Mouse (Mus musculus) heart, adult 18-20 months (tissue): Measurements from ENCODE around the gene Dph3. TPM values are rescaled to one million over a fixed set of nuclear protein-coding genes. Genes with fewer than 3 reads are reported as not detected.
"Not testable (repeated sequence)": the region's sequence is repeated elsewhere in the genome, so short reads cannot be mapped to it uniquely, and the experiment has no call there.

Source experiments
- DNase-seq, 2 experiments: peaks; one replicate each; pipeline ENCODE4 v3.0.0; 2021 to 2022; ENCODE audit warnings: mixed read lengths in 1 of 2
- long read RNA-seq, 2 experiments: library from polyadenylated mRNA; stranded (forward); transcript quantifications; one replicate each; pipeline ENCODE4 v2.0.0; 2021
- total RNA-seq, 2 experiments: library from RNA; stranded (reverse); gene quantifications; 2 replicates each; pipeline ENCODE4 v1.2.3; 2021

Dph3 gene
- 10 to 100 TPM; 89.0 to 90.5 TPM for total RNA-seq
- long read RNA-seq, experiment 1, transcript Dph3-202 (3 exons, 2,953 nt): major isoform, 52 of 62 reads
- long read RNA-seq, experiment 1, partial matches to known transcripts: 0 of 62 reads
- long read RNA-seq, experiment 1, other reads (novel, unspliced or antisense): 4 of 62 reads
- long read RNA-seq, experiment 2, transcript Dph3-202 (3 exons, 2,953 nt): major isoform, 38 of 52 reads
- long read RNA-seq, experiment 2, partial matches to known transcripts: 0 of 52 reads
- long read RNA-seq, experiment 2, other reads (novel, unspliced or antisense): 9 of 52 reads

DNA sequence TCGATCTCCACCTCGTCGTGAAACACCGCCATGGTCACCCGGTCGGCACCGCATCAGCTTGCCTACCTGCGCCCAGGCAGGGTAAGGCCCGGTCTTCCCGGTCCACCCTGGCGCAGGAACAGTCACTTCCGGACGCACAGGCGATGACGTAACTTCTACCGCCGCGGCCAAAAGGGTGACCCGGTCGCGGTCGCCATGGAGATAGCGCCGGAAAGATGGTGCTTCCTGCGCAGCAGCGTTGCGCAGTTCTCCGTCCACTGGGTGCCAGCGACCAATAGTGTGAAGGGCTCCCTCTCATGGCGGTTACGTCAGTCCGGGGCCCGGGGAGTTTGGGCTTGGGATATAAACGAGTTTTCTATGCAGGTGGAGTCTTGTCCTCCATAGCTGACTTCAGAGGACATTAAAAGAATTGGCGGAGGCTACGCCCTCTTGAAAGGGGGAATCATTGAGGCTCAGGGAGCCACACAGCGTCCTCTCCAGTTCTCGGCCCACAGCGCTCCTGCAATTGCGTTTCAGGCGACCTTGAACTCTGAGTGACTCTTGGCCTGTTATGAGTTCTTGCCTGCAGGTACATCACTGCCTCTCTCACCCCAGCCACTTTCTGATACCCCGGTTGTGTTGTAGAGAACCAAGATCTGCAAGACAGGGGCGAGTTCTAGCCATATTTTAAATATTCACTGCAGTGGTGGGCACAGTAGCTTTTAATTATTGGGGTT, at the start of gene Dph3:
Dph3 (minus strand) TSS at position 244 of the 716 bp plus-strand sequence.
- DNase-seq: peak; percentile 99

DNA sequence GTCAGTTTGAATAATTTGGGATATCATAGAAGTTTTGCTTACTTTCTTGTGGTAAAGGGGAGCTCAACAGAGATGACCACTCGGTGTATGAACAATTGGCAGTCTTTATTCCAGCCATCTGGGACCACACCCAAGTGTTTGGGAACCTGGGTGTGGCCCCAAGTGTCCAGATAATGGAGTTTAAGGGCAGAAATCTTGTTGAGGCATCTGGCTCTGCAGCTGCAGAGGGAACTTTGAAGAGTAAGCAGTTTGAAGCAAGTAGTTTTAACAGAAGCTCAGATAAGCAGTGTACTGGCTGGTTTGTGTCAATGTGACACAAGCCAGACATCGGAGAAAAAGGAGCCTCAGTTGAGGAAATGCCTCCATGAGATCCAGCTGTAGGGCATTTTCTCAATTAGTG, 48.8 kb upstream of the Dph3 start:
- DNase-seq: peak; percentile 15 to 25

DNA sequence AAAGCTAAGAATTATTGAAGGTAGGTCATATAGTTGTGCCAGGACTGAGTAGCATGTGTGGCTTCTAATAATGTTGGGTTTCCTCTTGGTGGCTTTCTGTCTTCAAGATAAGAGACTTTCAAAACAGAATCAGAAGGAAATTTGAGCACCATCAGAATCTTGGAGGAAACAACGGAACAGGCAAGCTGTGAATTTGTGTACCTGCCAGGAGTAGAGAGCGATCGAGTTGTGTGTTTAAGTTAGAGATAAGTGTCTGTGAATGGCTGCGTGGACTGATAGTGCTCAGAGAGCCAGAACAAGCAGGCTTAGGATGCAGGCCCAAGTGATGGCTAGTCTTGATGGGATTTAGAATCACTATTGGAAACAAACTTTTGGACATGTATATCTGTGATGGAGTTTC, 46.3 kb upstream of the Dph3 start:
- DNase-seq: no peak

DNA sequence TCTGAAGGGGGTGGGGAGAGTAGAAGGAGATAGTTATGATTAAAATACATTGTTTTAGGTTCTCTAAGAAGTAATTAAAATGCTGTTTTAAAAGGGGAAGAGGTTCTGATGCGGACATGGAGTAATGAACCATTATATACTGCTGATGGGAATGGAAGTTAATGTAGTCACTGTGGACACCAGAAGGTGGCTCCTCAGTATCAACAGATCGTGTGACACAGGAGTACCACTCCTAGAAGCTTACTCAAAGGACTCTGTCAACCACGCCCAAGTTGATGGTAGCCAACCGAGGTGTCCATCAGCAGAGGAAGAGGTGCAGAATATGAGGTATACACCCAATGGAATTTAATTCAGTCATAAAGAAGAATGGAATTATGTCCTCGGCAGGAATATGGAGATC, 42.9 kb upstream of the Dph3 start:
- no peak for DNase-seq

DNA sequence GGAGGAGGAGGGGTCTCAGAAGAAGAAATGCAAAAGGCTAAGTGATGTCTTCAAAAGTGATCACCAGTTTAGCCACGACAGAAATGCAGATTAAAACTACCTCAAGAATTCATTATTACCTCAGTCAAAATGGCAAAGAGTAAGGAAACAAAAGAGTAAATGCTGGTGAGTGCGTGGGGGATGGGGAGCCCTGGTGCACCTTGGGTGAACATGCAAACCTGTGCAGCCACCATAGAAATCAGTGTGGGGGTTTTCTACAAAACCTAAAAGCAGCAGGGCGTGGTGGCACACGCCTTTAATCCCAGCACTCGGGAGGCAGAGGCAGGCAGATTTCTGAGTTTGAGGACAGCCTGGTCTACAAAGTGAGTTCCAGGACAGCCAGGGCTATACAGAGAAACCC, 39.7 kb upstream of the Dph3 start:
- not testable (repeated sequence) for DNase-seq

DNA sequence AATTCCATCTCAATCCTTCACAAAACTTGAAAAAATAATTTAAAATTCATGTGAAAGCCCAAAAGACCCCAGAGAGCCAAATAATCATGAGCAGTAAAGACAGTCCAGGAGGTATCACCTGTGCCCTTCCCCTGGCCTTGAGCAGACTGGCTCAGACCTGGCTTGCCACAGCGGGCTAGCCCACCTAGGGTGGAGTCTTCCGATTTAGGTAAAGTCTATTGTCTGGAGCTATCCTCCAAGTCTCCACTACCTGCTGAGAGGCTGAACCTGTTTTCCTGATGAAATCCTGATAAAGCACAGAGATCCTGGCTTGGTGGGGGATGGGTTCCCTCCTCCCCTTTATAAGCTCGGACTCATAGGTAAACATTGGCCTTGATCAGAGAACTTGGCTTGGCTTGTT, 38.7 kb upstream of the Dph3 start:
- no peak for DNase-seq

DNA sequence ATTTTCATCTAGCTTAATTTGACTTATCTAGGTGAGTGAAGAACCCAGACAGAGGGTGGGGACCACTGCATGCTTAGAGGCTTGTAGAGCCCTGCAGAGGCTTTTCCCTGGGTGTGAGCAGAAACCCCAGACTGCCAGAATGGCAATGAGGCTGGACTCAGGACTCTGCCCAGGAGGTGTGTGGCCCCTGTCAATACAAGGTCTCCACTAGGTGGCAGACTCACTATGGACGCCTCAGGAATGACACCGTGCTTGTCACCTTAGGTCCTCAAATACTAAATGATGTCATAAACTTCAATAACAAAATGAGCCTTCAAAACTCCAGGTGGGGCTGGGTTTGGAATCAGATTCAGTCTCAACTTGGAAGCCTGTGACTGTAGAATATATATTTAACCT, 36.4 kb upstream of the Dph3 start:
- peak in 1 of 2 experiments; percentile 36 for DNase-seq

DNA sequence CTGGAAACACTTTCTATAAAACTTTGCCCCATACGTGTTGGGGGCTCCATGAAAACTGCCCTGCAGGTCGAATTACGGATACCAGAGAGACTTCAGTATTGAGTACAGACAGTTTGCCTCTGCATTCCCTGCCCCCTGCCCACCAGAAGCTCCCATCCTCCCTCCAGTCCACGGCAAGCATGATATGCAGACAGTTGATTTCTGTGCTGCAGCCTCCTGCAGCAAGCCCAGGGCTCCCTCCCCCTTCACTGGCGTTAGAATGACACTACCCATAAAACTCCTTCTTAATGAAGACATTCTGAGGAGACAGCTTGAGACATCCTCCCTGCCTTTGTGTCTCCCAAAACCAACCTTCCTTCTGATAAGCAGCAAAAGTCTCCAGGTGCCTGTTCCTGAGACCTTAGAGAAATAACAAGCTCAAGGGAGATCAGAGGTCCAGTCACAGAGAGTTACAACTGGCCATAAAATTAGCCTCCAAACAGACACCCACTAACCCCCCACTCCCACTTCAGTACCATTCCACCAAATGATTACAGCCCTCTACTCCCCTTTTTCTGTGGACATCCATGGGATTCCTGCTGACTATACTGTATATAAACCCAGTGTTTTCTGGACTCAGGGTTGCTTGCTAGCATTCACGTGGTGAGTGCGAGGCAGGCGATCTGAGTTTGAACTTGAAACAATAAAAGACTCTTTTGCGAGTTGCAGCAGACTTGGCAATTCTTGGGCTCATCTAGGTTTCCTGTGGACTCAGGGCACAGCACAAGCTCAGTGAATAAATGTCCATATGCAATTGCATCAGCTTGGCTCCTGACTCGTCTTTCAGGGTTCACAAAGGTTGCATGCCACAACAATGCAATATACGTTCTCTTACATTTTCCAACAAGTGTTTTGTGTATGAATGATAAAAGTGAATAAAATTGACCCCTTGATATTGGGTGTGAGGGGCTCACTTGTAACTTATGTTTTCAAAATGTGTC, 35.7 kb upstream of the Dph3 start:
- DNase-seq: no peak

DNA sequence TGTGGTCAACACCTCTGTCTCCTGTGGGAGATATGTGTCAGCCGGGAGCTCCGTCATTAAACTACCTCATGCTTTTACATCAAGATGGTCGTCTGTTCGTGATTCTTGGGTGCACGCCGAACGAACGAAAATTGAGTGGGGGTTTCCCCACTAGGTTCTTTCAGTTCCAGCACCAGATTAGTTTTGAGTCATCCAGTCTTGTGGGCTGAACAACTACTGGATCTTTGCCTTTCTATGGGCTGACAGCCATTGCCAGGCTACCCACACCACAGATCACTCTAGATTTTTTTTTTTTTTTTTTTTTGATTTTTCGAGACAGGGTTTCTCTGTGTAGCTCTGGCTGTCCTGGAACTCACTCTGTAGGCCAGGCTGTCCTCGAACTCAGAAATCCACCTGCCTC, 26.6 kb upstream of the Dph3 start:
- DNase-seq: not testable (repeated sequence)

DNA sequence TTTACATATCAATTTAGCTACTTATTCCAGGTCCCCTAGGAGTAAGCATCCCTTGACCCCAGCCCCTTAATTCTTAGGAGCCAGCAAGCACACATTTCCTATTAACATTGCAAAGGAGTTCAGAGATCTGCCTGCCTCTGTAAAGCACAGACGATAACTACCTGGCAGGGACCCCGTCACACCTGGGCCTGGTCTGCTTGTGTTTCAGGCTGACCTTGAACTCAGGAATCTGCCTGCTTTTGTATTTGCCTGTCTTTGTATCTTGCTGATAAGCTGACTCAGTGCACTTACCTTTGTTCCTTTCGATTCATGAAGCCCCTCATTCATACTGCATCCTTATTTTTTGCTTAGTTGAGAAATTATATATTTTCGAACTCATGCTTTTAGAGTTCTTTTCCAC, 21.4 kb upstream of the Dph3 start:
- no peak for DNase-seq

DNA sequence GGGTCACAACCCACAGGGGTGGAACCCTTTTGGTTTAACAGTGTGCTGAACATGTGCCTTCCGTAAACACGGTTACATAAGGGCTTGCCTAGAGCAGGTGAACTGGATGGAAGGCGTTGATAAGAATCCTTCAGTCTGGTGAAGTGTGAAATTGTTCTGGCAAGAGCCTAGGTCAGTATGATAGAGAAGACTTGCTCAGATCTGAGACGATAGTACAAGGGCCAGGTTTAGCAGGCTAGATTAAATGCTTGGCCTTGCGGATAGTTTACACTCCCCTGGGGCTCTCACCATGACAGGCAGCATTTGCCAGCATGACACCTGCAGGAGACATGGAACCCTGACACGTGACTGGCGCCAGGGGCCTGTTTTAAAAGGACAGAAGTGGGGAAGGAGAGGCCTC, 20.1 kb upstream of the Dph3 start:
- DNase-seq: no peak

DNA sequence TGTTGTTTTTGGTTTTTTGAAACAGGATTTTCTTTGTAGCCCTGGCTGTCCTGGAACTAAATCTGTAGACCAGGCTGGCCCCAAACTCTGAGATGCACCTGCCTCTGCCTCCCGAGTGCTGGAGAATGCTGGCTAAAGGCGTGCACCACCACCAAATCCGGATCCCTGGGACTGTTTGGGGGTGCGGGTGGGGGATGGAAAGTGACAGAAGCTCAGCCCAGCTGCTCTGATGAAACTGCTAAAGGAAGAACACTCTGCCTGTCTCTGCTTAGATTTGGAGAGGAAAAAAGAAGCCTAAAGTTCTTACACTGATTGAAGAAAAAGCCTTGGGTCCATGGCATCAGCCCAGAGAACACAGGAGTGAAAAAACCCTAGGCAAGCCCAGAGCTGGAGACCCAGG, 18.0 kb upstream of the Dph3 start:
- no peak for DNase-seq

DNA sequence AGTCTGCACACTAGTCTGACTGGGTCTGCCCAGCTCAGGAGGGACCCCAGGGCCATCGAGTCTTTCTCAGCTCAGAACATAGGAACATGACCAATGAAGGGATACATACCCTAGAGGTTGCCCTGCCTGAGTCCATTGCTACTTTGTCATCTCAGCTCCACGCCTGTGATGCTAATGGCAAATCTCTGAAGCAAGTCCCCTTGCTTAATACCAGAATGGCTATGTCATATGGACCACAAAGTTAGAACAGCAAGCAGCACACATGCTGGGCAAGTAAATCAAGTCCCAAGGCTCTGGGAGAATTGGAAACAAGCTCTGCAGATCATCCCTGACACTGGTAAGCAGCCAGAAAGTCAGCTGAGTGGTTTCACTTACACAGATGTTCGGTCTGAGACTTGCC, 13.4 kb upstream of the Dph3 start:
- DNase-seq: no peak

DNA sequence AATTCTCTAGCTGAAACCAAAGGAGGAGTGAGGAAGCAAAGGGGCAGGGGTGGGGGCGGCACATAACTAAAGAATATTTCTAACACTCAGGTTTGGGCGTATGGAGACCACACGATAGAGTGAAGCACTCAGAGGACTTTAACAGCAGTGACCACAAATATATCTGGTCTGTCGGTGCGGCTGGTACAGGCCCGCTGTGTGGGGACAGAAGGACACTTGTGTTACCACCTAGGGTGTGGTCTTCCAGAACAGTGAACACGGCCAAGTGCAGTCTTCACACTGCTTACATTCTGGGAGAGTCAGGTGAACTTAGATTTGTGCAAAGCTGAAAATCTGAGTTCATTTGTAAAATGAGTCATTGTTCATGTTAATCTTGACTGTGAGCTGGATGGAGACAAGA, 12.2 kb upstream of the Dph3 start:
- DNase-seq: no peak

DNA sequence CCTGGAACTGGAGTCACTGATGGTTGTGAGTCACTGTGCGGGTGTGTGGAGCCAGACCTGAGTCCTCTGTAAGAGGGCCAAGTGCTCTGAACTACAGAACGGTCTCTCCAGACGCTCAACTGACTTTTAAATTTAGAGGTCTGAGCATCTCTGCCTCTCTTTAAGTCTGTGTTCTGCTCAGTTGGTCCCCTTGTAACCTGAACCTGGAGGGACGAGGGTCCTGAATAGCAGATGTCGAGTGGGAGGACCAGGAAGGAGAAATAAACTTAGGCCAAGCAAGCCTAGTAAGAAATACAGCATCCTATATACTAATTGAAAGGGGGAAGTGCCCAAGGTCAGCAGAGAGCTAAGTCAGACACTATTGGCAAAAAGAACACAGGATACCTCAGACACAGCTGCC, 11.2 kb upstream of the Dph3 start:
- no peak for DNase-seq

DNA sequence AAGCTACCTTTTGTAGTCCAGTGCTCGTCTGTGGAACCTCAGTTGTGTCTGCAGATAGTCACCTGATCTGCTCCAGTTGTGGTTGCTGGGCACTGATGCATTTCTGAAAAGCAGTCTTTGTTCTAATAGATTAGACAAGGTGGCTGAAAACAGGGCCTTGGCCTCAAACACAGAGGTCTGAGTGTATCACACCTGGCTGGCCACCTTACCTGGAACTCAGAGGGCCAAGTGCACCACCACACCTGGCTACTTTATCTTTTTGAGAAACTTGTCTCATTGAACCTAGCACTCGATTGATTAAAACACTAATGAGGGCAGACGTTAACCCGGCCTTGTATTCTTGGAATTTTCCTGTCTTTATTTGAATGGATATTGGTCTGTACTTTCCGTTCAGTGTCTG, 10.1 kb upstream of the Dph3 start:
- no peak for DNase-seq

DNA sequence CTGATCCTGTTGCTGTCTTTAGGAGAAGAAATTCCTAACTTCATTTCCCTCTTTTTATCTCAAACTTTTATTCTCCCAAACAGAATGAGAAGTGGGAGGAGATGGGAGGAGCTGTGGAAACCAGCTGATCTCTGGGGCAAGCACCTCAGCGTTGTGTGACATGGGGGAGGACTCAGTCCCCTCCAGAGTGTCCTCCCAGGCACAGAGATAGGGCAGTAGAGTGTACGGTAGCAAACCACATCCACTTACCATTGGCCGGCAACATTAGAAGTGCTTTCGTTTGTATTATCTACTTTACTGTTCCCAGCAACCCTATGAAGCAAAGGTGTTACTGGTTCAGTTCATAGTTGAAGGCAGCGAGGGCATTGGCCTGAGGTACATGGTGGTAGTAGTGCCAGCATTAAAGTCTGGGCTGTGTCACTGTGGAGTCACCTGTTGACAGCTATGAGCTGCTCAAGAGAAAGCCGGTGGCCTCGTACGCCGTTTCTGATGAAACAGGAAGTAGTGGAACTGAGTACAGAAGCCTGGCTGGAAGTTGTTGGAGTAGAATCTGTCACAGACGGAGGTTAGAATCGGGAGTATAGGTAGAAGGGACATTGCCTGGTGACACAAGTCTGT, 8.1 kb upstream of the Dph3 start:
- DNase-seq: peak; percentile 31 to 40

DNA sequence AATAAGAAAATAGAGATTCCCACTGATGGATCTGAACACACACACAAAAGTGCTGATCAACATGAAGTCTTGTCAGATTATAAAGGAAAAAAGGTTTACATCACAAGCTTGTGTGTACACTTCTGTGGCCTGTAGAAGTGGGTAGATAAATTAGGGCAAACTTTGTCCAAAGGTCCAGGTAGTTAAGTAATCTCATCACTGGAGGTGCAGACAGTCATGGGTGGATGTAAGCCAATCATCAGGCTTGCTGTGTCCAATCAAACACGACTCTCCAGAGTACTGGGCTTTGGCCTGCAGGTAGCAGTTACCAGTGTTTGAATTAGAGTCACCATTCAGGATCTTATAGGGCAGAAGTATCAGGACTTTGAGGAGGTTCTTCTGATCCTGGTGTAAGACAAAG, 7.5 kb upstream of the Dph3 start:
- DNase-seq: no peak

DNA sequence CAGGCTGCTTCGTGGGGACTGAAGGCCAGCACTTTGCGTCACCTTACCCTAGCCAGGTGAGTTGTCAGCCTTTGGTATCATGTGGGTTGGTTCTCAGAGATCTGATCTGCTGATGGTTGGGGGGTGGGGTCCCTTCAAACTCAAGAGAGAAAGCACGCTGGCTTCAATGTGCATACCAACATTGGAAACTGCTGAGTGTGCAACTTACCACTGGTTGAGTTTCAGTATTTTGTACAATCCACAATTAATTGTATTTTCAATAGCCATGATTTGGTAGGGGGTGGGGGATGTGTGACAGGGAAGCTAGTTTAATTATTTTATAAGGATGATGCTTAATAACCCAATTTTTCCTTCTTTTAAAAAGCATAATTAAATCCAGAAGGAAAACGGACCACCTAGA, 6.2 kb upstream of the Dph3 start:
- DNase-seq: no peak

DNA sequence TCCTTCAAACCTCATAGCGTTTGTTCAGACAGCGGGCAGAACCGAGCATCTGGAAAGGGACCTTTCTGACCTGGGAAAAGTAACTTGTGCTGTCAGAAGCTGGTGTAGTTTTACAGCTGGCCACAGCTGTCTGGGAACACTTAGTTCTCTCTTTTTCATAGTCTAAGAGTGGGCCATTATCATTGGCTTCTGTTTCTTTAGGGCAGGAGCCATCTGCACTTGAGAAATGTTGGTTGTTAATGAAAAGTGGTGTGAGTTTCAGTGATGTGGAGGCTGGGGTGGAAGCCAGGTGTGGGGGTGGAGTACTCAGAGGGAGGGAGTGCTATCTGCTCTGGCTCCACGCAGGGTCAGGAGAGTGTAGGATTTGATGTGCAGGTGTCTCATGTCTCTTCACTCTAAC, 5.6 kb upstream of the Dph3 start:
- DNase-seq: peak; percentile 44 to 56

DNA sequence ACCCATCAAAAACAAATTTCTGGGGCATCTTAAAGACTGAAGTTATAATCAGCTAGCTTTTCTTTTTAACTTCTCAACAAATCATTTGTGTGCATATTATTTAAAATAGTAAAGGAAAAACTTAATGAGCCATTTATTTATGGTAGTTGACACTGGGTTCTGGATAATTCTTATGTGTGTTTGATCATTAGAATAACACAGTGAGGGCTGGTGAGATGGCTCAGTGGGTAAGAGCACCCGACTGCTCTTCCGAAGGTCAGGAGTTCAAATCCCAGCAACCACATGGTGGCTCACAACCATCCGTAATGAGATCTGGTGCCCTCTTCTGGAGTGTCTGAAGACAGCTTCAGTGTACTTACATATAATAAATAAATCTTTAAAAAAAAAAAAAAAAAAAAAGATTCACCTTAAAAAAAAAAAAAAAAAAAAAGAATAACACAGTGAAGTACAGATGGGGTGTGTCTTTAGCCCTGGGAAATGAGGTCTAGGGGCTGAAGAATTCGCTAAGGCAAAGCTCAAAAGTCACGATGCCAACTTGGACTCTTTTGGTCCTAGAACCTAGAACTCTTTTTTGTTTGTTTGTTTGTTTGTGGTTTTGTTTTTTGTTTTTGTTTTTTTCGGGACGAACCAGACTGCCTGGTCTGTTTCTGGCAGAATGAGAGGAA, 2.2 kb upstream of the Dph3 start:
- DNase-seq: not testable (repeated sequence)

DNA sequence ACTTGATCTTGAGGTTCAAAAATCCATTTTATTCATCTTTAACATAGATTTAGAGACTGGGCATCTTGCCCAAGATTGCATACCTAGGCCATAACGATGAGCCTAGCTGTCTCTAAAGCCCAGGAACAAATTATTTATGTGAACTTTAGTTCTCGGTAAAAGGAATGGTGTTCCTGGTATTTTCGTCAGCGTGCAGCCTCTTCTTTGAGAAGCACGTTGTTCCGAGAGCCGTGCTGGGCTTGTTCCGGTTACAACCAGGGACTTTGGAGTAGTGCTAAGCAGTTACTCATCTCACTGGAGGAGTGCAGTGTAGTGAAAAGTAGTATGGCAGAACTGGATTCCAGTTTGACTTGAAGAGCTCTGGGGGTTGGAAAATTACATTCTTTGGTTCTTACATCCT, 697 bp upstream of the Dph3 start:
- DNase-seq: no peak
